Comparison of ENCODE assay signal across 11 mouse cellular contexts in the genomic region with DNA sequence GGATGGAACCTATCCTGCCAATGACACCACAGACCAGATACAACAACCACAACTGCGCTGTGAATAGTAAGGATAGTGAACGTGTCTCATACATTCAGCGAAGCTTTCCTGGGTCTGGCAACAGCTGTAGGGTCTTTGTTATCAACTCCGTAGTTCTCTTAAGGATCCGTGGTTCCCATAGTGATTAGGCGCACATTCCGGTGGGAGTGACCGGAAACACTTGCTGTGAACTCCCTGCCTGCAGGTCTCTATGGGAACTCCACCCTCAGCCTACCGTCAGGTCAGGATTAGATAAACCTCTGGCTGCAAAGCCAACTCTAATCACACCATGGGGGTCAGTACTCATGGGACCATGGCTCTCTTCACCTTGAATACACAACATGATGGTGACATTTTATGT. TPM values are rescaled to one million over a fixed set of nuclear protein-coding genes. Genes with fewer than 3 reads are reported as not detected.
"Had no signal": no experiment of that assay in that cellular context is flagged by ENCODE, and none has a peak within 500 bp of the region (broad histone marks: within the 10 kb centered on the region; RNA-seq: fewer than 3 reads in every experiment).

No protein-coding gene starts in this region.

- H3K27me3 ChIP-seq: liver, embryonic 13.5 days; midbrain, embryonic 13.5 days; neural tube, embryonic 15.5 days; stomach, embryonic 15.5 days had no signal

- H3K4me1 ChIP-seq: kidney, embryonic 15.5 days; liver, embryonic 13.5 days; midbrain, embryonic 13.5 days; neural tube, embryonic 15.5 days; stomach, embryonic 15.5 days had no signal

- H3K9ac ChIP-seq: kidney, embryonic 15.5 days; liver, embryonic 13.5 days; midbrain, embryonic 13.5 days; neural tube, embryonic 15.5 days; stomach, embryonic 15.5 days had no signal

- H3K9me3 ChIP-seq: kidney, embryonic 15.5 days; liver, embryonic 13.5 days; midbrain, embryonic 10.5 days; midbrain, embryonic 13.5 days; neural tube, embryonic 15.5 days; stomach, embryonic 15.5 days had no signal

- H3K36me3 ChIP-seq: kidney, embryonic 15.5 days; liver, embryonic 13.5 days; midbrain, embryonic 10.5 days; midbrain, embryonic 13.5 days; neural tube, embryonic 15.5 days; stomach, embryonic 15.5 days had no signal

- H3K4me3 ChIP-seq: kidney, embryonic 15.5 days; left cerebral cortex, adult 2 months; liver, embryonic 13.5 days; midbrain, embryonic 10.5 days; midbrain, embryonic 13.5 days; myocyte; neural tube, embryonic 15.5 days; stomach, embryonic 15.5 days had no signal

- H3K4me2 ChIP-seq: kidney, embryonic 15.5 days; liver, embryonic 13.5 days; midbrain, embryonic 13.5 days; neural tube, embryonic 15.5 days; stomach, embryonic 15.5 days had no signal

- H3K27ac ChIP-seq: kidney, embryonic 15.5 days; left cerebral cortex, adult 2 months; liver, embryonic 13.5 days; macrophage; midbrain, embryonic 10.5 days; midbrain, embryonic 13.5 days; neural tube, embryonic 15.5 days; stomach, embryonic 15.5 days had no signal

RNA-seq across cellular contexts. Expression of a gene that starts 53.8 kb away (rescaled TPM):
- total RNA-seq: liver, adult 2 months; monocyte, adult 5-6 weeks had no signal
- polyA plus RNA-seq: liver, adult 2 months; macrophage had no signal
